Mouse (Mus musculus) C2C12 (cell line): ENCODE results near the gene Stk32c. TPM values are rescaled to one million over a fixed set of nuclear protein-coding genes. Genes with fewer than 3 reads are reported as not detected.

Source experiments
- H3K27me3 ChIP-seq: one replicate; pipeline ENCODE4 v1.6.1; 2011; ENCODE audit not compliant: control insufficient read depth, insufficient read depth, insufficient read length
- H3K36me3 ChIP-seq: one replicate; pipeline ENCODE4 v1.6.1; 2011; ENCODE audit not compliant: control insufficient read depth, insufficient read depth
- H3K4me3 ChIP-seq: one replicate; pipeline ENCODE4 v1.5.1; 2011; ENCODE audit warnings: mild to moderate bottlenecking, control low read depth; ENCODE audit not compliant: poor library complexity, insufficient read depth, severe bottlenecking
- H3K79me2 ChIP-seq: one replicate; pipeline ENCODE4 v1.6.1; 2011; ENCODE audit not compliant: control insufficient read depth, insufficient read depth
- H3K79me3 ChIP-seq: one replicate; pipeline ENCODE4 v1.6.1; 2011; ENCODE audit warnings: low read depth, control low read depth
- H3ac ChIP-seq: one replicate; pipeline ENCODE3; 2011; ENCODE audit warnings: low read depth; ENCODE audit not compliant: control insufficient read depth, insufficient read length
- CEBPB ChIP-seq: IDR thresholded peaks from one replicate; pipeline ENCODE4 v1.6.1; 2011; ENCODE audit warnings: low read depth, mild to moderate bottlenecking, control low read depth, moderate library complexity
- CTCF ChIP-seq: IDR thresholded peaks from one replicate; pipeline ENCODE4 v1.5.1; 2011; ENCODE audit not compliant: control insufficient read depth, insufficient read depth, insufficient read length
- FOSL1 ChIP-seq: IDR thresholded peaks from one replicate; pipeline ENCODE4 v1.8.0; 2011; ENCODE audit warnings: mild to moderate bottlenecking, low read length; ENCODE audit not compliant: poor library complexity, insufficient read depth, severe bottlenecking
- MAX ChIP-seq: IDR thresholded peaks from one replicate; pipeline ENCODE4 v1.6.1; 2011; ENCODE audit warnings: mild to moderate bottlenecking, control low read depth
- MYOD1 ChIP-seq: IDR thresholded peaks from one replicate; pipeline ENCODE4 v1.6.1; 2011; ENCODE audit warnings: low read depth; ENCODE audit not compliant: control insufficient read depth, insufficient read length
- MYOG ChIP-seq: IDR thresholded peaks from one replicate; pipeline ENCODE4 v1.6.1; 2011; ENCODE audit not compliant: control insufficient read depth, insufficient read length; ENCODE audit errors: extremely low read depth
- USF1 ChIP-seq: IDR thresholded peaks from one replicate; pipeline ENCODE4 v1.6.1; 2011; ENCODE audit warnings: low read depth, mild to moderate bottlenecking, control low read depth, moderate library complexity
- polyA plus RNA-seq: library from polyadenylated mRNA; unstranded; fragments of >200 nt; fragmentation: generic; extraction: Trizol; gene quantifications from one replicate; pipeline ENCODE4 v1.2.1, GENCODE M21; 2012; ENCODE audit warnings: missing spikeins

Stk32c gene
- polyA plus RNA-seq, 1 experiment = 2.6 TPM

DNA sequence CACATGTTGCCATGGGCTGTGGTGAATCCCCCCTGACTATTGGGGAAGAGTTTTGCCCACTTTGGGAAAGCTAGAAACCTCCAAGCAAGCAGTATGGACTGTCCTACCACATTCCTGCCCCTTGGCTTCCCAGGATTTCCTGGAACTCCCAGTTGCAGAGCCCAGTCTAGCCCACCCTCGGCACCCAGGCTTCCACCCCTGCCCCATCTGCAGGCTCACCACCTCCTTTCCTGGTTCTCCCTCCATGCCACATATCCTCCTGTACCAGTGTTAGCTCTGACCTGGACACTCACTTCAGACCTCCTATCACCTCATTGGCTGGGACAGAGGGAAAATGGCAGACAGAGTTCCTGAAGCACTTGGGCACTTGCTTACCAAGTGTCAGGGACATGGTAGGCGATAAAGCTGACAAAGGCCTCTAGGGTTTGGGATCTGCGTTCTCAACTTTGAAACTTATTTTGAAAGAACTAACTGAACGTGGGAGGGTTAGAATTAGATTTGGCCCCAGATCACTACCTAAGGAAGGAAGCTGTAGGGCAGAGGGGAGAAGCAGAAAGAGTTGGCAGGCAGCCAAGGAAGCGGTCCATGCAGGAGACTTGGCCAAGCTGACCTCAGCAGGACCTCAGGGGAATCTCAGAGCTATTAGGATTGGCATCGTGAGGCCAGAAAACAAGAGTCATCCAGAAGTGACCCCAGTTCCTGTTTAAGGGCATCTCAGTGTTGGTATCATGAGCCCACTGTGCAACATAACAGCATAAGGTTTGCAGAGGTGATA lies 5.7 kb upstream of the Stk32c start:
- no peaks in the 10 kb centered on the region for H3K79me3 ChIP-seq

DNA sequence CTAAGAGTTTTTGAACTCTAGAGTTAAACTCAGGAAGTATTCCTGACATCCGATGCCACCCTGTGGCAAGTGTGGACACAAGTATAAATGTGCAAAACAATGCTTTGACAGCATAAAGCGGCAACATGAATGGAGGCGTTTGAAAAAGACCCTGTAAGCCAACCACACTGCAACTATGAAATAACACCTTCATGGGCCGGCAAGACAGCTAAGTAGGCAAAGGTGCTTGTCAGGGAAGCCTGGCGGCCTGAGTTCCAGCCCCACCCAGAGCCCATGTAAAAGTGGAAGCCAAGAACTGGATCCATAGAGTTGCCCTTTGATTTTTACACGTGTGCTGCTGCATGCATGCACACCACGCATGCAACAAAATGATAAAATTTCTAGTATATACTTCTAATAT lies 3.9 kb upstream of the Stk32c start:
- H3K36me3 ChIP-seq = no peaks in the 10 kb centered on the region
- no peak for TF ChIP-seq MYOD1
- no peak for TF ChIP-seq CEBPB
- no peak for TF ChIP-seq MAX
- no peak for TF ChIP-seq FOSL1
- TF ChIP-seq USF1 = no peak
- TF ChIP-seq CTCF = no peak
- no peak for TF ChIP-seq MYOG
- no peaks in the 10 kb centered on the region for H3K79me3 ChIP-seq
- no peak overlapping the region for H3ac ChIP-seq
- no peaks in the 10 kb centered on the region for H3K79me2 ChIP-seq
- no peaks in the 10 kb centered on the region for H3K27me3 ChIP-seq
- H3K4me3 ChIP-seq = no peak overlapping the region

More for the DNA sequence above, 5.7 kb upstream of the Stk32c start:
- TF ChIP-seq MYOD1 = no peak
- TF ChIP-seq FOSL1 = no peak
- no peak for TF ChIP-seq USF1
- no peak for TF ChIP-seq CEBPB
- Histone ChIP-seq H3K27me3 (no peaks in the 10 kb centered on the region), H3ac (no peak overlapping the region), H3K4me3 (no peak overlapping the region), H3K79me2 (no peaks in the 10 kb centered on the region), H3K36me3 (no peaks in the 10 kb centered on the region)

DNA sequence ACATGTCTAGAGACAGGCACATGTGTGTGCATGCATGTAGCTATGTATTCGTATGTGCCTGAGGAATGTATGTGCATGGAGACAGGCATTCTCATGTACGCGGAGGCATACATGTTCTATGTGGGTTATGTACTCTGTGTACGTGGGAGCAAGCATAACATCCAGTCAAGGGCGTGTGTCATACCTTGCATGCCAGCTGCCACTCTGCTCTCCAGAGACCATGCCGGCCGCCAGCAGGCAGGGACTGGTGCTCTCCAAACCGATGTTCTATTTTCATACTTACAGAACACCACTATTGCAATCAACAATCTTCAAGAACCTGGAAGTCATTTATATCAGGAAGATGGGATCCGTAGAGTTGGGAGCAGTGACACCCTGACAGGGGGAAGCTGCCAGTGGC lies 3.4 kb upstream of the Stk32c start:
- H3K4me3 ChIP-seq = no peak overlapping the region
- H3ac ChIP-seq = no peak overlapping the region
- no peaks in the 10 kb centered on the region for H3K79me2 ChIP-seq
- H3K79me3 ChIP-seq = no peaks in the 10 kb centered on the region
- no peaks in the 10 kb centered on the region for H3K27me3 ChIP-seq
- no peaks in the 10 kb centered on the region for H3K36me3 ChIP-seq
- TF ChIP-seq MYOD1 (no peak), USF1 (no peak), CTCF (no peak), CEBPB (no peak), MYOG (no peak), FOSL1 (no peak), MAX (no peak)

DNA sequence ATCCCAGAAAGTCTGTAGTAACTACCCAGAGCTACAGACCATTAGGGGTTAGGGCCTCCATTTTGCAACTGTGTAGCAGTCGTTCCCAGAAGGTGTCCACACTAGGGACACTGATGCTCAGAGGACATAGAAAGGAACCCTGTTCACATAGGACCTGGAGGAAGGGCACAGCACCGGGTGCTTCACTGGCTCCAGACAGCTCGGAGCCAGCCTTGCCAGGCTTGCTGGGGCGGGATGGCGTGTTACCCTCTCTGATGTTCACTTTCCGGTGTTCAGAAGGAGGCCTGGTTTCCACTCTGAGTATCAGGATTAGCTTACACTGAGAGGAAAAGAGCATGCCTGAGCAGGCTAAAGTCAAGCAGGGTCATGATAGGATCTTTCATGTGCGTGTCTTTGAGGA lies 2.8 kb upstream of the Stk32c start:
- H3K36me3 ChIP-seq = no peaks in the 10 kb centered on the region
- no peak overlapping the region for H3ac ChIP-seq
- H3K4me3 ChIP-seq = no peak overlapping the region
- TF ChIP-seq CTCF = no peak
- no peak for TF ChIP-seq MYOD1
- no peak for TF ChIP-seq MYOG
- no peak for TF ChIP-seq CEBPB
- no peak for TF ChIP-seq USF1
- no peak for TF ChIP-seq FOSL1
- TF ChIP-seq MAX = no peak
- no peaks in the 10 kb centered on the region for H3K27me3 ChIP-seq
- no peaks in the 10 kb centered on the region for H3K79me2 ChIP-seq
- H3K79me3 ChIP-seq = no peaks in the 10 kb centered on the region

DNA sequence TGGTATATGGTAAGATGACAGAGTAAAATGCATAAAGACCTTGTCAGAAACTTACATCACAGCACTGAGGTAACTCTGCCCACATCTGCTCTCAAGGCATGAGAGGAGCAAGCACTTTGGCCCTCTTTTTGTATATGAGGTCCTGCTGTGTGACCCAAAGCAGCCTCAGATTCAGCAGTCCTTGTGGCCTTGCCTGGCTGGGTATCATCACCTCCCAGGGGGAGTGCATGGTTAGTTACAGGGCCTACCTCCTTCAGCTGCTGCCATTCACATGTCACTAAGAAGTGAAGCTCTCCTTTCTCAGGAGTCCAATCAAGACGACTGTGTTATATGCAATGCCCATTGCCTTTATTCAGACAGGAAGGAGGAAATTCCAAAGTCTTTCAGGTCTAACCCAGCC lies 2.4 kb upstream of the Stk32c start:
- no peaks in the 10 kb centered on the region for H3K27me3 ChIP-seq
- H3K79me3 ChIP-seq = no peaks in the 10 kb centered on the region
- H3K79me2 ChIP-seq = no peaks in the 10 kb centered on the region
- H3ac ChIP-seq = no peak overlapping the region
- no peak for TF ChIP-seq CTCF
- no peak for TF ChIP-seq MYOD1
- no peak for TF ChIP-seq MYOG
- no peak for TF ChIP-seq MAX
- no peak for TF ChIP-seq FOSL1
- H3K4me3 ChIP-seq = no peak overlapping the region
- no peaks in the 10 kb centered on the region for H3K36me3 ChIP-seq

DNA sequence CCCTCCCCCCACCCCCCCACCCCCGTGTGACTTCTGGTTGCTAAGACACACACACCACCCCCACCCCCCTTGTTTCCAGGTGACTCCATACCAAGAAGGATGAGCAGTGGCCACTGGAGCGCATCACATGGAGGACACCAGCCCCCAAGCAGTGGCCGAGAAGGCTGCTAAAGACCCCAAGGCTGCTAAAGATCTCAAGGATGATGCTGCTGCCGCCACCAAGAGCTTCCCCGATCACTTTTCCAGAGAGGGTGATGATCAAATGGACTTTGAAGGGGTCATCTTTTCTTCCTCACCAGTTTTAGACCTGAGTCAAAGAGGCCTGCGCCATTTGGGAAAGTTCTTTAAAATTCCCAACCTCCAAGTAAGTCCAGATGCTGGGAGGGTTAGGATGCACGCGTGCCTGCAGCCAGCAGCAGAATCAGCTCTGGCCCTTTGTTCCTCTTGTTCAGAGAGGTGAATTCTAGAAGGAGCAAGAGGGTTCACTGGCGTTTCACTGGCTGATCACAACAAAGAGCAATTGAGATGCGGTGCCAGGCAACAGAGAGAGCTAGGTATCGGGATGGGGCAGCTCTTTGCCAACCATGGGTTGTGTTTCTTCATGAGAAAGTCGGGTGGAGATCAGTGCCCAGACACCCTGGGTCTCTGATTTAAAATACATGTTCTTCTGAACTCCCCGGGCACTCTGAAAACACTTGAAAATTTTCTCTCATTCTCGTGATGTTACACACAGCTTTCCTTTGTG lies 1.7 kb upstream of the Stk32c start:
- no peak overlapping the region for H3ac ChIP-seq
- no peak overlapping the region for H3K4me3 ChIP-seq
- no peaks in the 10 kb centered on the region for H3K27me3 ChIP-seq
- H3K79me3 ChIP-seq = no peaks in the 10 kb centered on the region
- no peaks in the 10 kb centered on the region for H3K36me3 ChIP-seq
- TF ChIP-seq MAX (no peak), CTCF (no peak), CEBPB (no peak), FOSL1 (no peak), MYOG (no peak), USF1 (no peak), MYOD1 (no peak)
- no peaks in the 10 kb centered on the region for H3K79me2 ChIP-seq
